ENCODE assay signal across 14 mouse cellular contexts in the genomic region with DNA sequence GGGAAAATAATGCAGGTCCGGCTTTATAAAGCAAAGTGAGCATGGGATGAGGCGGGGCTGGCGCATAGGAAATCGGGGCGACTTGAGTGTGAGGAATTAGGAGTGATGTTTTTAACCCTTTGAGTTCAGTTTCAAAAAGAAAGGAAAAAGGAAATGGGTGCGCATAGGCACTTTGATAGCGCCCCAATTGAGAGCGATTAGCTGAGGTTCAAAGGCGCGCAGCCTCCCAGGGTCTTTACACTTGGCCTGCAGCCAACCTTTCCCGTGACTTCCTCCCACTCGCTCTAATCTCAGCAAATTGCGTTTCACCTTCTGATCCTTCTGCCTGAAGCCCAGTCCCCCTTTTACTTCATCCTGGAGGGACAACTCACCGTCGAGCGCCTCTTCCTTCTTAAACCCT. TPM values are rescaled to one million over a fixed set of nuclear protein-coding genes. Genes with fewer than 3 reads are reported as not detected.
DNase-seq lines count a peak whose midpoint lies in the region; ATAC-seq and TF ChIP-seq lines count a peak whose summit lies in the region.
"Had no signal": no experiment of that assay in that cellular context is flagged by ENCODE, and none has a peak within 500 bp of the region (broad histone marks: within the 10 kb centered on the region; RNA-seq: fewer than 3 reads in every experiment).

No protein-coding gene starts in this region.

- H3K4me3 ChIP-seq in heart, embryonic 13.5 days = no peak overlapping the region
- no peak overlapping the region for H3K4me3 ChIP-seq in embryonic facial prominence, embryonic 12.5 days
- H3K4me3 ChIP-seq in forebrain, embryonic 16.5 days (replicated peaks; ENCODE audit: low read length) = 0 out of 2 replicates have a peak overlapping the region, but pooled peaks have one; percentile 7
- H3K4me3 ChIP-seq in midbrain, embryonic 12.5 days = no peak overlapping the region
- no peak overlapping the region for H3K4me3 ChIP-seq in gastrocnemius, adult 2 months
- H3K4me3 ChIP-seq: heart, embryonic 15.5 days; limb, embryonic 12.5 days had no signal

- H3K27me3 ChIP-seq in heart, embryonic 13.5 days (replicated peaks) = no peaks in the 10 kb centered on the region
- H3K27me3 ChIP-seq in embryonic facial prominence, embryonic 12.5 days = no peaks in the 10 kb centered on the region
- no peaks in the 10 kb centered on the region for H3K27me3 ChIP-seq in forebrain, embryonic 16.5 days (replicated peaks; ENCODE audit: control insufficient read depth, insufficient read depth, low read length)
- H3K27me3 ChIP-seq in midbrain, embryonic 12.5 days = no peaks in the 10 kb centered on the region
- H3K27me3 ChIP-seq: heart, embryonic 15.5 days; limb, embryonic 12.5 days had no signal

- no peaks in the 10 kb centered on the region for H3K9me3 ChIP-seq in heart, embryonic 13.5 days
- no peaks in the 10 kb centered on the region for H3K9me3 ChIP-seq in embryonic facial prominence, embryonic 12.5 days
- no peaks in the 10 kb centered on the region for H3K9me3 ChIP-seq in forebrain, embryonic 16.5 days (ENCODE audit: control insufficient read depth, low read length)
- H3K9me3 ChIP-seq in midbrain, embryonic 12.5 days = no peaks in the 10 kb centered on the region
- H3K9me3 ChIP-seq: heart, embryonic 15.5 days; limb, embryonic 12.5 days had no signal

- no peak for ATAC-seq in heart, embryonic 13.5 days (ENCODE audit: extremely low read depth, insufficient number of reproducible peaks, low FRiP score, low TSS enrichment)
- no peak for ATAC-seq in embryonic facial prominence, embryonic 12.5 days (ENCODE audit: insufficient number of reproducible peaks, insufficient read depth, low FRiP score, low TSS enrichment)
- no peak for ATAC-seq in forebrain, embryonic 16.5 days
- ATAC-seq in midbrain, embryonic 12.5 days (ENCODE audit: low FRiP score, low read depth) = no peak

- intact Hi-C loops in gastrocnemius, adult 2 months (cut with DNase I) = no loop called here

- 45% methylated on average over 16 of the region's 16 CpGs for WGBS in heart, embryonic 13.5 days
- WGBS in embryonic facial prominence, embryonic 12.5 days = 61% methylated on average over 16 of the region's 16 CpGs
- 22% methylated on average over 16 of the region's 16 CpGs for WGBS in forebrain, embryonic 16.5 days
- 70% methylated on average over 16 of the region's 16 CpGs for WGBS in midbrain, embryonic 12.5 days

- peaks cover 7% of the 10 kb centered on the region for H3K36me3 ChIP-seq in heart, embryonic 13.5 days
- H3K36me3 ChIP-seq in embryonic facial prominence, embryonic 12.5 days = peaks cover 14% of the 10 kb centered on the region
- H3K36me3 ChIP-seq in forebrain, embryonic 16.5 days (ENCODE audit: control insufficient read depth, insufficient read depth) = no peaks in the 10 kb centered on the region
- H3K36me3 ChIP-seq in midbrain, embryonic 12.5 days = peaks cover 21% of the 10 kb centered on the region
- H3K36me3 ChIP-seq: heart, embryonic 15.5 days had no signal

- no peak for TF ChIP-seq CTCF in gastrocnemius, adult 2 months (IDR thresholded peaks at IDR 0.05)

- H3K4me1 ChIP-seq in heart, embryonic 13.5 days = peaks cover 52% of the 10 kb centered on the region
- H3K4me1 ChIP-seq in embryonic facial prominence, embryonic 12.5 days = peaks cover 75% of the 10 kb centered on the region
- peaks cover 79% of the 10 kb centered on the region for H3K4me1 ChIP-seq in forebrain, embryonic 16.5 days (replicated peaks; ENCODE audit: control insufficient read depth, insufficient read depth, low read length)
- H3K4me1 ChIP-seq in midbrain, embryonic 12.5 days = peaks cover 89% of the 10 kb centered on the region

- no peak for DNase-seq in heart, postnatal 4 days
- no peak for DNase-seq in kidney, postnatal 36 days
- DNase-seq in gastrocnemius, adult 2 months = no peak
- DNase-seq in right cerebral cortex, adult 18-20 months = no peak
- DNase-seq: adrenal gland, postnatal 10 days; gastrocnemius, postnatal 36 days; kidney, postnatal 10 days; lung, postnatal 10 days had no signal

- H3K9ac ChIP-seq in heart, embryonic 13.5 days = no peak overlapping the region
- H3K9ac ChIP-seq in embryonic facial prominence, embryonic 12.5 days = no peak overlapping the region
- H3K9ac ChIP-seq in forebrain, embryonic 16.5 days (replicated peaks; ENCODE audit: low read depth, low read length) = 0 out of 2 replicates have a peak overlapping the region, but pooled peaks have one; percentile 20
- no peak overlapping the region for H3K9ac ChIP-seq in midbrain, embryonic 12.5 days (replicated peaks)
- H3K9ac ChIP-seq: heart, embryonic 15.5 days; limb, embryonic 12.5 days had no signal

- peak overlapping the region; percentile 27 for H3K4me2 ChIP-seq in heart, embryonic 13.5 days
- H3K4me2 ChIP-seq in embryonic facial prominence, embryonic 12.5 days (replicated peaks) = 0 out of 2 replicates have a peak overlapping the region, but pooled peaks have one; percentile 5
- H3K4me2 ChIP-seq in forebrain, embryonic 16.5 days (ENCODE audit: low read length) = peak overlapping the region; percentile 40
- peak overlapping the region; percentile 4; the same call in 1 of the 2 replicates for H3K4me2 ChIP-seq in midbrain, embryonic 12.5 days (replicated peaks)
- H3K4me2 ChIP-seq: heart, embryonic 15.5 days; limb, embryonic 12.5 days had no signal

- no peak overlapping the region for H3K27ac ChIP-seq in heart, embryonic 13.5 days (replicated peaks)
- peak overlapping the region; percentile 69; the same call in 1 of the 2 replicates for H3K27ac ChIP-seq in embryonic facial prominence, embryonic 12.5 days
- H3K27ac ChIP-seq in forebrain, embryonic 16.5 days (ENCODE audit: low read length) = peak overlapping the region; percentile 71
- H3K27ac ChIP-seq in midbrain, embryonic 12.5 days (replicated peaks) = peak overlapping the region; percentile 96
- H3K27ac ChIP-seq in gastrocnemius, adult 2 months = no peak overlapping the region
- H3K27ac ChIP-seq: heart, embryonic 15.5 days had no signal

RNA-seq across cellular contexts. Expression of gene Boc, which starts 25.8 kb away (rescaled TPM):
- 7.8 and 10.0 TPM in 2 replicates for polyA plus RNA-seq in heart, embryonic 13.5 days (2015; fragmentation: Nextera tagmentation; extraction: Ambion mirVana)
- 1 to 10 TPM; 8.8 to 9.3 TPM for total RNA-seq in heart, postnatal 4 days (2021)
- 37.1 and 37.3 TPM in 2 replicates for polyA plus RNA-seq in embryonic facial prominence, embryonic 12.5 days (2016; fragmentation: Nextera tagmentation; extraction: Ambion mirVana)
- 15.2 and 17.6 TPM in 2 replicates for polyA plus RNA-seq in forebrain, embryonic 16.5 days (2015; fragmentation: Nextera tagmentation; extraction: Ambion mirVana)
- polyA plus RNA-seq in midbrain, embryonic 12.5 days (2016; fragmentation: Nextera tagmentation; extraction: Ambion mirVana) = 52.4 and 67.7 TPM in 2 replicates
- 1 to 10 TPM; 2.6 to 5.0 TPM for total RNA-seq in gastrocnemius, adult 2 months (2021)

Comparison
In these comparisons a context has a peak if more than half of its experiments do, and no peak if none do; other contexts are left out.
1. H3K27ac ChIP-seq: peak in embryonic facial prominence, embryonic 12.5 days (single experiment), forebrain, embryonic 16.5 days (single experiment) and midbrain, embryonic 12.5 days (single experiment); none in heart, embryonic 13.5 days (single experiment) and gastrocnemius, adult 2 months (single experiment).
2. Peak in every context shown above with its lines, with median percentiles within 50 percentile points of each other: H3K4me2 ChIP-seq.